Mouse (Mus musculus) cerebellum, adult 2 months (tissue): ENCODE results near the gene Jtb.

ENCODE experiments used
- CTCF ChIP-seq: fragments of 200-500 bp; IDR thresholded peaks from 2 replicates; pipeline ENCODE4 v1.5.1; 2011; ENCODE audit warnings: low read depth, mild to moderate bottlenecking, control low read depth, low read length, moderate library complexity, borderline replicate concordance; ENCODE audit not compliant: insufficient read depth
- POLR2A ChIP-seq: fragments of 200-500 bp; IDR thresholded peaks from 2 replicates; pipeline ENCODE4 v1.6.1; 2011; ENCODE audit warnings: low read length, control low read depth, borderline replicate concordance; ENCODE audit not compliant: insufficient read depth

DNA sequence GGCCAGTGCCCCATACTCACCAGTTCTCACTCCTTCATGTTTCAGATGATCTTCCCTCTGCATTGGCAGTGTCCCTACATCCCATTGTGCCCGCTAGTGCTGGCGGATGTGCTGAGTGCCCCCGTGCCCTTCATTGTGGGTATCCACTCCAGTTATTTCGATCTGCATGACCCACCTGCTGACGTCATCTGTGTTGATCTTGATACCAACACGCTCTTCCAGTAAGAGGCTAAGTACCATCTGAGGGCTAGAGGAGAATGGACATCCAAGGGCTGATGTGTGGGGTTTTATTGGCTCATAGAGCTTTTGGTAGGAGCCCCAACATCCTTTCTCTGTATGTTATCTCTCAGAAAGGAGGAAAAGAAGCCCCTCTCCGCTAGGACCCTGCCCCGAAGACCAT is 39.4 kb downstream of the Jtb start:
- no peak for TF ChIP-seq CTCF
- TF ChIP-seq POLR2A: no peak
